Mouse (Mus musculus) small intestine, adult 2 months (tissue): ENCODE measurements around the gene Nupl1. TPM values are rescaled to one million over a fixed set of nuclear protein-coding genes. Genes with fewer than 3 reads are reported as not detected.
A peak's percentile ranks its signal among the peaks of the same experiment; 100 is the strongest.

Experiments
- H3K27ac ChIP-seq: fragments of 200-500 bp; 2 replicates; pipeline ENCODE4 v1.5.1; 2012; ENCODE audit warnings: low read depth, low read length, control low read depth, inconsistent platforms; ENCODE audit not compliant: insufficient read depth
- H3K27me3 ChIP-seq: fragments of 200-500 bp; 2 replicates; pipeline ENCODE4 v1.6.1; 2012; ENCODE audit warnings: mild to moderate bottlenecking, moderate library complexity, low read length, inconsistent platforms; ENCODE audit not compliant: control insufficient read depth, insufficient read depth
- H3K36me3 ChIP-seq: fragments of 200-500 bp; 2 replicates; pipeline ENCODE4 v1.6.1; 2012; ENCODE audit warnings: mild to moderate bottlenecking, low read length, control low read depth, inconsistent platforms; ENCODE audit not compliant: control insufficient read depth, insufficient read depth
- H3K4me1 ChIP-seq: fragments of 200-500 bp; 2 replicates; pipeline ENCODE4 v1.6.1; 2012; ENCODE audit warnings: low read length, inconsistent platforms, mixed read lengths; ENCODE audit not compliant: control insufficient read depth, insufficient read depth, insufficient read length
- H3K4me3 ChIP-seq: fragments of 200-500 bp; 2 replicates; pipeline ENCODE4 v1.5.1; 2012; ENCODE audit warnings: low read depth, mild to moderate bottlenecking, control low read depth, inconsistent platforms, low read length, moderate library complexity
- CTCF ChIP-seq: fragments of 200-500 bp; IDR thresholded peaks from 2 replicates; pipeline ENCODE4 v1.5.1; 2012; ENCODE audit warnings: low read depth, mild to moderate bottlenecking, control low read depth, inconsistent platforms, low read length, moderate library complexity, mixed read lengths; ENCODE audit not compliant: insufficient replicate concordance, insufficient read length; ENCODE audit errors: extremely low read depth
- POLR2A ChIP-seq: fragments of 200-500 bp; IDR thresholded peaks from 2 replicates; pipeline ENCODE4 v1.6.1; 2012; ENCODE audit warnings: low read depth, mild to moderate bottlenecking, control low read depth, inconsistent platforms, low read length, moderate library complexity
- WGBS: fragments of 180-500 bp; shearing (Covaris S2); methylation state at CpG from one replicate; pipeline ENCODE4 v1.1.7; 2018; 5-methylcytosine and 5-hydroxymethylcytosine counted together
- polyA plus RNA-seq: library from polyadenylated mRNA; depleted of rRNA; stranded (reverse); fragments of >200 nt; gene quantifications from 2 replicates; pipeline ENCODE4 v1.2.3, GENCODE M21; 2012

Gene Nupl1
- polyA plus RNA-seq, 1 experiment = not detected

GRCm38 (mm10) chr14:60196884-60197283, 54.3 kb downstream of the Nupl1 start, which contains the start of gene Atp8a2:
Atp8a2 (minus strand) TSS chr14:60197179.
- Histone ChIP-seq H3K27ac (no peak within 1 kb of the TSS), H3K4me3 (no peak within 1 kb of the TSS), H3K27me3 (no peaks in the 10 kb centered on the region), H3K4me1 (no peaks in the 10 kb centered on the region), H3K36me3 (no peaks in the 10 kb centered on the region)
- TF ChIP-seq POLR2A (no peak), CTCF (no peak)
- 75% methylated on average over 7 of the region's 7 CpGs for WGBS

GRCm38 (mm10) chr14:60195999-60196398, 55.2 kb downstream of the Nupl1 start:
- whole genome bisulfite sequencing = 81% methylated on average over 5 of the region's 5 CpGs
- no peaks in the 10 kb centered on the region for H3K4me1 ChIP-seq
- no peaks in the 10 kb centered on the region for H3K36me3 ChIP-seq
- H3K4me3 ChIP-seq = no peak overlapping the region
- no peak for TF ChIP-seq CTCF
- TF ChIP-seq POLR2A = no peak
- H3K27me3 ChIP-seq = no peaks in the 10 kb centered on the region
- H3K27ac ChIP-seq = no peak overlapping the region

- TF ChIP-seq CTCF = no peak
- TF ChIP-seq POLR2A = no peak
- peaks cover 2% of the 10 kb centered on the region; the same call in 1 of the 2 replicates for H3K36me3 ChIP-seq
- no peaks in the 10 kb centered on the region for H3K4me1 ChIP-seq
- H3K27ac ChIP-seq = no peak overlapping the region
- WGBS = 76% methylated on average over 1 of the region's 1 CpGs
- H3K27me3 ChIP-seq = no peaks in the 10 kb centered on the region
- no peak overlapping the region for H3K4me3 ChIP-seq
Observed at GRCm38 (mm10) chr14:60194606-60195005, 56.6 kb downstream of the Nupl1 start.

- 95% methylated on average over 5 of the region's 5 CpGs for WGBS
- H3K4me1 ChIP-seq = no peaks in the 10 kb centered on the region
- H3K27ac ChIP-seq = no peak overlapping the region
- no peak for TF ChIP-seq CTCF
- H3K27me3 ChIP-seq = no peaks in the 10 kb centered on the region
- no peak overlapping the region for H3K4me3 ChIP-seq
- H3K36me3 ChIP-seq = peaks cover 2% of the 10 kb centered on the region; the same call in 1 of the 2 replicates
Observed at GRCm38 (mm10) chr14:60189771-60190170, 61.5 kb downstream of the Nupl1 start.

GRCm38 (mm10) chr14:60188201-60188825, 62.9 kb downstream of the Nupl1 start:
- no peak overlapping the region for H3K27ac ChIP-seq
- 81% methylated on average over 5 of the region's 5 CpGs for WGBS
- no peaks in the 10 kb centered on the region for H3K4me1 ChIP-seq

GRCm38 (mm10) chr14:60181306-60181705, 69.9 kb downstream of the Nupl1 start:
- Histone ChIP-seq H3K4me1 (peaks cover 10% of the 10 kb centered on the region), H3K27me3 (no peaks in the 10 kb centered on the region), H3K4me3 (no peak overlapping the region), H3K36me3 (peaks cover 5% of the 10 kb centered on the region; the same call in 1 of the 2 replicates), H3K27ac (no peak overlapping the region)
- TF ChIP-seq CTCF (no peak), POLR2A (no peak)
- WGBS = 93% methylated on average over 2 of the region's 2 CpGs

More at GRCm38 (mm10) chr14:60188201-60188825, 62.9 kb downstream of the Nupl1 start:
- Histone ChIP-seq H3K36me3 (peaks cover 2% of the 10 kb centered on the region; the same call in 1 of the 2 replicates), H3K4me3 (no peak overlapping the region), H3K27me3 (no peaks in the 10 kb centered on the region)
- no peak for TF ChIP-seq POLR2A
- TF ChIP-seq CTCF = no peak

GRCm38 (mm10) chr14:60178571-60178955, 72.7 kb downstream of the Nupl1 start:
- 19% methylated on average over 2 of the region's 2 CpGs for WGBS
- Histone ChIP-seq H3K36me3 (peaks cover 5% of the 10 kb centered on the region; the same call in 1 of the 2 replicates), H3K4me3 (peak overlapping the region; percentile 36; the same call in 1 of the 2 replicates), H3K27me3 (no peaks in the 10 kb centered on the region), H3K4me1 (peaks cover 11% of the 10 kb centered on the region), H3K27ac (peak overlapping the region; percentile 88)
- no peak for TF ChIP-seq CTCF
- TF ChIP-seq POLR2A = no peak
